Mouse (Mus musculus): ENCODE measurements around the gene Arfip2.

The Arfip2 gene

GRCm38 (mm10) chr7:105621646-105622292 is 18.4 kb downstream of the Arfip2 start:
- TF ChIP-seq GATA4 (IDR thresholded peaks at IDR 0.05; ENCODE audit: insufficient replicate concordance, low read length), result no peak

DNA sequence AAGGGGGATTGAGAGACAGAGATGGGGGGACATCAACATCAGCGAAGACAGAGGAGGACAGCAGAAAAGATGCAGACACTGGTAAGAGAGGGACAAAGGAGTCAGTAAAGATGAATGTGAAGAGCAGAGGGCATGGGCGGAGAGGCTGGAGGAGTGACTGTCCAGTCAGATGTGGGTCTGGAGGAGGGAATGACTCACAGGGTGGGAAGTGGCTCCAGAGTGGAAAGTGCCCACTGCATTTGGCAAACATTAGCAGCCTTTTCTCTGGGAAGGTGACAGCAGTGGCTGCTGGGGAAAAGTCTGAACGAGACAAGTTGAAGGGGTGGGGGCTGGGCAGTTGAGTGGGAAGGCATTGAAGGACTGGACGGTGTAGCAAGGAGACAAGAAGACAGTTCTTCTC is 19.2 kb downstream of the Arfip2 start:
- TF ChIP-seq GATA4 (IDR thresholded peaks at IDR 0.05; ENCODE audit: insufficient replicate concordance, low read length), result no peak

DNA sequence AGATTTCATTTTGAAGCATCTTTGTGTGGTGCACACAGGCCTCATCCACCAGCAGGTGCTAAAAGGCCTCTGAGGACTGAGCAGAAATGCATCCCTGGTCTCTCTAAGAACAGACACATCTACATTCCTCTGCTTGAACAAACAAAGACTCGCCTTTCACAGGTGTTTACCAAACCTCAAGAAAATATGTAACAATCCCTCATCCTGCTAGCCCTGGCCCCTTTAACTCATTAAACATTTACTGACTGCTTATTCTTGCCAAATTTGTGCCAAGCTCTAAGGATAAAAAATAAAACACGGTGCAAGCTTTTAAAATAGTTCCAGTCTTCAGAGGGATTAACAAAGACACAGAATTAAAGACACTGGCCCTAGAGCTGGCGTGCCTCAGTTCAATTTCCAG is 20.5 kb downstream of the Arfip2 start:
- no peak for TF ChIP-seq GATA4 (IDR thresholded peaks at IDR 0.05; ENCODE audit: insufficient replicate concordance, low read length)

- TF ChIP-seq GATA4 (IDR thresholded peaks at IDR 0.05; ENCODE audit: insufficient replicate concordance, low read length), result no peak
Observed at GRCm38 (mm10) chr7:105617810-105618209, 22.4 kb downstream of the Arfip2 start.

DNA sequence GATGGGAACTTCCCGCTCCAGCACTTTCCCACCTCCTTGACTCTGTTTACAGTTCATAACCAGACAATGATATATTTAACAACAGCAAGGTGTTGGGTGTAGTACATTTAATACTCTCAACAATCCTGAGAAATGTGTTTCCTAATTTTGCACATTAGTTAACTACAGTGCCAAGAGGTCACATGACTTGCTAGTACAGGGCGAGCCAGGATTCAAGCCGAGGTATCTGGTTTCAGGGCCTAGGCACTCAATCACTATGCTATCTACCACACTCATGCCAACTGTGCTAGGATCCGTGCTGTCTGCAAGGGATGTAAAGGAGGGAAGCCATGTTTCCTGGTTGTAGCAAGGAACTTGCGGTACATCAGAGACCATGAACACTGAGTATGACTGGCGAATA is 23.7 kb downstream of the Arfip2 start:
- TF ChIP-seq GATA4 (IDR thresholded peaks at IDR 0.05; ENCODE audit: insufficient replicate concordance, low read length), result no peak

DNA sequence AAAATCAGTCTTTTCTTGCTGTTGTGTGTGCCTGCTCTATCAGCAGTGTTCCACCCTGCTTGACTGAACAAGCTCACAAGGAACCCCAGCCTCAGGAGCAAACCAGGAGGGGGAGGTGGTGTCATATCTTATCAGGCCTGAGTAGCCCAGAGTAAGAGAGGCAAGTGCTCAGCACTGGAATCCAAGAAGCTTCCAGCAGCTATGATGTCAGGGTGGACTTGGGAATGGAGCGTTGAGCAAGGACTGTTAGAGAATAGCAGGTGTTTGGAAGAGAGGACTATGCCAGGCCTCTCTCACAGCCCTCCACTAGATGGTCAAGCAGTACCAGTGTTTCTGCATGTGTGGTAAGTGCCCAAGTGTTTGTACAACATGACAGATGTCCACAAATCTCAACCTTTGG is 24.5 kb downstream of the Arfip2 start:
- TF ChIP-seq GATA4 (IDR thresholded peaks at IDR 0.05; ENCODE audit: insufficient replicate concordance, low read length), result no peak

DNA sequence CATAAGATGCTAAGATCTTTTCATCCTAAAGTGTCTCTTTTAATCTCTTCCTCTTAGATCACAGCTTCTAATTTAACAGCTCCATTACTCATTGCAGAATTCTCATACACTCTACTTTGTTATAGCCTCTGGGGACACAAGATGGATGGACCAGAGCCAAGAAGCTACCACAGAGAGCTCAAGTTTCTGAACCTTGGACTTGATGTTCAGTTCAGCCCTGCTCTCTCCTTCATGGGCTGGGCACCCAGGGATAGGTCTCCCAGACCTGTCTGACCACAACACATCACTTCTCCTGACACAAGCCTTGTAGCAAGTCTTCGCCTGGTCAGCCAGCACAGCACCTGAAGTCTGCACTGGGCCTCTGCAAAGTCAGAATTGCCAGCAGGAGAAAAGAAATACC is 25.8 kb downstream of the Arfip2 start:
- TF ChIP-seq GATA4 (IDR thresholded peaks at IDR 0.05; ENCODE audit: insufficient replicate concordance, low read length), result no peak

DNA sequence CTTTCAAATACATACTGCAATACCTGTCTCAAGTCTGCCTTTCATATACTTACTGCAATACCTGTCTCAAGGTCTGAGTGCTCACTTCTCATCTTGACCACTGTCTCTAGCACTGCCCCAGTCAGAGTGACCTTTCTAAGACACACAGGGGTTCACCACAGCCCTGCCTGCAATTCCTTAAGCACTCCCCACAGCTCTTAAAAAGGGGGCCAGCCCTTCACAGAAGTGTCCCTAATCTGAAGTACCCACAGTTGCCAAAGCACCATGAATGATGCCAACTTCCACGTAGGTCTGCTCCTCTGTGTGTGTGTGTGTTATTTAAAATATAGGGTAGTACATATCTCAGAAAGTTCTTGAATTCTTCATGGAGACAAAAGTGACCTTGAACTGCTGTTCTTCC is 28.4 kb downstream of the Arfip2 start:
- TF ChIP-seq GATA4 (IDR thresholded peaks at IDR 0.05; ENCODE audit: insufficient replicate concordance, low read length), result no peak

GRCm38 (mm10) chr7:105608467-105608866 is 31.7 kb downstream of the Arfip2 start:
- TF ChIP-seq GATA4 (IDR thresholded peaks at IDR 0.05; ENCODE audit: insufficient replicate concordance, low read length), result no peak

GRCm38 (mm10) chr7:105602860-105603623 is 37.2 kb downstream of the Arfip2 start:
- TF ChIP-seq GATA4 (IDR thresholded peaks at IDR 0.05; ENCODE audit: insufficient replicate concordance, low read length), result 0 out of 2 replicates have a peak, but pooled peaks have one; percentile 9

- TF ChIP-seq GATA4 (IDR thresholded peaks at IDR 0.05; ENCODE audit: insufficient replicate concordance, low read length), result no peak
Observed at GRCm38 (mm10) chr7:105590097-105590496, 50.1 kb downstream of the Arfip2 start.

GRCm38 (mm10) chr7:105588325-105588912 is 51.8 kb downstream of the Arfip2 start:
- TF ChIP-seq GATA4 (IDR thresholded peaks at IDR 0.05; ENCODE audit: insufficient replicate concordance, low read length), result no peak
